13 mouse cellular contexts compared by ENCODE assay signal in genomic region chr7:109722618-109723017, GRCm38 (mm10). TPM values are rescaled to one million over a fixed set of nuclear protein-coding genes. Genes with fewer than 3 reads are reported as not detected.
DNase-seq lines count a peak whose midpoint lies in the region; ATAC-seq lines count a peak whose summit lies in the region.
"Had no signal": no experiment of that assay in that cellular context is flagged by ENCODE, and none has a peak within 500 bp of the region (broad histone marks: within the 10 kb centered on the region; RNA-seq: fewer than 3 reads in every experiment).

No protein-coding gene starts in this region.

- ATAC-seq in megakaryocyte, adult 5-6 weeks (ENCODE audit: poor library complexity, severe bottlenecking): no peak
- ATAC-seq: midbrain, embryonic 13.5 days had no signal

- DNase-seq in kidney, postnatal 10 days: peak; percentile 43
- no peak for DNase-seq in kidney, adult 11 months
- DNase-seq in thymus, postnatal 14 days: peak; percentile 29
- no peak for DNase-seq in thymus, postnatal 25 days
- peak; percentile 86 for DNase-seq in ZHBTc4 (ENCODE audit: low read depth, low spot score)
- no peak for DNase-seq in cerebellum, adult 18-20 months
- DNase-seq: cerebellum, postnatal 25 days; thymus, adult 2 months had no signal

RNA-seq across cellular contexts. Expression of gene BC051019, which starts 1.0 kb away (rescaled TPM):
- total RNA-seq in megakaryocyte, adult 5-6 weeks (2015): not detected in 2 replicates
- total RNA-seq in megakaryocyte, adult 5-6 weeks (2017): not detected in 2 replicates
- total RNA-seq: adrenal gland, postnatal 4 days; heart, adult 8-10 months; hematopoietic stem cell, adult 5-6 weeks had no signal

RNA-seq across cellular contexts. Expression of gene Ascl3, which starts 8.9 kb away (rescaled TPM):
- total RNA-seq in megakaryocyte, adult 5-6 weeks (2015): not detected in 2 replicates
- 0.95 TPM in 1 of 2 replicates, not detected in the other for total RNA-seq in megakaryocyte, adult 5-6 weeks (2017)
- total RNA-seq: adrenal gland, postnatal 4 days; heart, adult 8-10 months; hematopoietic stem cell, adult 5-6 weeks had no signal

RNA-seq across cellular contexts. Expression of gene Akip1, which starts 19.1 kb away (rescaled TPM):
- 28.4 and 37.0 TPM in 2 replicates for total RNA-seq in megakaryocyte, adult 5-6 weeks (2015)
- 13.5 and 18.0 TPM in 2 replicates for total RNA-seq in megakaryocyte, adult 5-6 weeks (2017)

RNA-seq across cellular contexts. Expression of gene St5, which starts 19.2 kb away (rescaled TPM):
- 0.69 and 2.0 TPM in 2 replicates for total RNA-seq in megakaryocyte, adult 5-6 weeks (2015)
- 0.73 and 1.3 TPM in 2 replicates for total RNA-seq in megakaryocyte, adult 5-6 weeks (2017)

RNA-seq across cellular contexts. Expression of gene Tmem9b, which starts 30.1 kb away (rescaled TPM):
- total RNA-seq in megakaryocyte, adult 5-6 weeks (2015): 84.3 and 92.5 TPM in 2 replicates
- 43.8 and 48.8 TPM in 2 replicates for total RNA-seq in megakaryocyte, adult 5-6 weeks (2017)

Comparison
In these comparisons a context has a peak if more than half of its experiments do, and no peak if none do; other contexts are left out.
1. DNase-seq: peak in kidney, postnatal 10 days (single experiment), thymus, postnatal 14 days (single experiment) and ZHBTc4 (single experiment); none in kidney, adult 11 months (single experiment), thymus, postnatal 25 days (single experiment) and cerebellum, adult 18-20 months (0 of 2).